Comparison of ENCODE assay signal across 9 mouse cellular contexts in genomic region chr16:87774398-87774797, GRCm38 (mm10).
A peak's percentile ranks its signal among the peaks of the same experiment; 100 is the strongest.
DNase-seq lines count a peak whose midpoint lies in the region; ATAC-seq and TF ChIP-seq lines count a peak whose summit lies in the region.
"Had no signal": no experiment of that assay in that cellular context is flagged by ENCODE, and none has a peak within 500 bp of the region (broad histone marks: within the 10 kb centered on the region; RNA-seq: fewer than 3 reads in every experiment).

No protein-coding gene starts in this region.

- no peaks in the 10 kb centered on the region for H3K27me3 ChIP-seq in hindbrain, postnatal 0 days (ENCODE audit: insufficient read depth, low read length)
- no peaks in the 10 kb centered on the region for H3K27me3 ChIP-seq in hindbrain, embryonic 12.5 days
- H3K27me3 ChIP-seq in ES-Bruce4 (ENCODE audit: control insufficient read depth, insufficient read depth, low read length, poor library complexity, severe bottlenecking) = no peaks in the 10 kb centered on the region; the same call in 1 of the 2 replicates
- H3K27me3 ChIP-seq: forebrain, embryonic 15.5 days; limb, embryonic 15.5 days had no signal

- H3K36me3 ChIP-seq in hindbrain, postnatal 0 days (ENCODE audit: insufficient read depth, low read length) = no peaks in the 10 kb centered on the region
- no peaks in the 10 kb centered on the region for H3K36me3 ChIP-seq in hindbrain, embryonic 12.5 days
- H3K36me3 ChIP-seq in ES-Bruce4 (ENCODE audit: control insufficient read depth, insufficient read depth, low read length, poor library complexity, severe bottlenecking) = no peaks in the 10 kb centered on the region
- H3K36me3 ChIP-seq: forebrain, embryonic 15.5 days; limb, embryonic 15.5 days had no signal

- TF ChIP-seq CTCF in hindbrain, postnatal 0 days (IDR thresholded peaks at IDR 0.05; ENCODE audit: low read depth) = peak; percentile 30
- TF ChIP-seq CTCF in ES-Bruce4 (IDR thresholded peaks at IDR 0.05; ENCODE audit: low read depth, low read length) = peak; percentile 70

- ATAC-seq in hindbrain, postnatal 0 days = no peak
- no peak for ATAC-seq in hindbrain, embryonic 12.5 days (ENCODE audit: low FRiP score)
- no peak for ATAC-seq in erythroid progenitor cell, adult 5-6 weeks (replicated peaks; ENCODE audit: low FRiP score, poor library complexity, severe bottlenecking)
- ATAC-seq: forebrain, embryonic 15.5 days had no signal

- no peak for DNase-seq in hindbrain, postnatal 0 days (ENCODE audit: low spot score)
- peak; percentile 12 for DNase-seq in adipocyte (ENCODE audit: low spot score)
- peak; percentile 56 for DNase-seq in lung, postnatal 36 days
- no peak for DNase-seq in neural tube, embryonic 10.5 days (ENCODE audit: extremely low spot score, low spot score)

- H3K9me3 ChIP-seq in hindbrain, postnatal 0 days (ENCODE audit: low read length) = no peaks in the 10 kb centered on the region
- H3K9me3 ChIP-seq in hindbrain, embryonic 12.5 days (replicated peaks) = no peaks in the 10 kb centered on the region
- H3K9me3 ChIP-seq in ES-Bruce4 (replicated peaks; ENCODE audit: control insufficient read depth, insufficient read depth, low read length, poor library complexity, severe bottlenecking) = no peaks in the 10 kb centered on the region
- H3K9me3 ChIP-seq: forebrain, embryonic 15.5 days; limb, embryonic 15.5 days had no signal

- WGBS in hindbrain, postnatal 0 days = 64% methylated on average over 3 of the region's 3 CpGs
- 56% methylated on average over 3 of the region's 3 CpGs for WGBS in hindbrain, embryonic 12.5 days

- no peak overlapping the region for H3K4me3 ChIP-seq in hindbrain, postnatal 0 days (ENCODE audit: low read length)
- H3K4me3 ChIP-seq in hindbrain, embryonic 12.5 days = no peak overlapping the region
- H3K4me3 ChIP-seq in ES-Bruce4 (ENCODE audit: low read depth, low read length) = no peak overlapping the region
- H3K4me3 ChIP-seq: forebrain, embryonic 15.5 days; limb, embryonic 15.5 days had no signal

- no peaks in the 10 kb centered on the region for H3K4me1 ChIP-seq in hindbrain, postnatal 0 days (ENCODE audit: insufficient read depth, low read length)
- no peaks in the 10 kb centered on the region for H3K4me1 ChIP-seq in hindbrain, embryonic 12.5 days
- H3K4me1 ChIP-seq in ES-Bruce4 (ENCODE audit: control insufficient read depth, insufficient read depth, low read length) = no peaks in the 10 kb centered on the region
- H3K4me1 ChIP-seq: forebrain, embryonic 15.5 days; limb, embryonic 15.5 days had no signal

- H3K4me2 ChIP-seq in hindbrain, postnatal 0 days (ENCODE audit: low read depth, low read length) = no peak overlapping the region
- H3K4me2 ChIP-seq in hindbrain, embryonic 12.5 days (replicated peaks) = no peak overlapping the region
- H3K4me2 ChIP-seq: forebrain, embryonic 15.5 days; limb, embryonic 15.5 days had no signal

- TF ChIP-seq EP300 in ES-Bruce4 (IDR thresholded peaks at IDR 0.05; ENCODE audit: insufficient read depth, low read depth, low read length) = no peak

- no peak overlapping the region for H3K27ac ChIP-seq in hindbrain, postnatal 0 days
- H3K27ac ChIP-seq in hindbrain, embryonic 12.5 days = no peak overlapping the region
- H3K27ac ChIP-seq in ES-Bruce4 (ENCODE audit: insufficient read depth, low read length) = no peak overlapping the region
- H3K27ac ChIP-seq: forebrain, embryonic 15.5 days; limb, embryonic 15.5 days had no signal

- no peak overlapping the region for H3K9ac ChIP-seq in hindbrain, postnatal 0 days (replicated peaks; ENCODE audit: low read length)
- no peak overlapping the region for H3K9ac ChIP-seq in hindbrain, embryonic 12.5 days
- H3K9ac ChIP-seq in ES-Bruce4 (ENCODE audit: low read depth, poor library complexity, severe bottlenecking) = no peak overlapping the region
- H3K9ac ChIP-seq: forebrain, embryonic 15.5 days; limb, embryonic 15.5 days had no signal

- TF ChIP-seq POLR2A in ES-Bruce4 (IDR thresholded peaks at IDR 0.05; ENCODE audit: insufficient read depth, low read length) = no peak

Comparison
In these comparisons a context has a peak if more than half of its experiments do, and no peak if none do; other contexts are left out.
1. DNase-seq: peak in adipocyte (single experiment) and lung, postnatal 36 days (single experiment); none in hindbrain, postnatal 0 days (single experiment) and neural tube, embryonic 10.5 days (single experiment).